Mouse (Mus musculus) embryonic facial prominence, embryonic 15.5 days (tissue): ENCODE results near the gene Gm21833. TPM values are rescaled to one million over a fixed set of nuclear protein-coding genes. Genes with fewer than 3 reads are reported as not detected.
"Not testable (repeated sequence)": the region's sequence is repeated elsewhere in the genome, so short reads cannot be mapped to it uniquely, and the experiment has no call there.

ENCODE experiments used
- ATAC-seq: fragments of 200-750 bp; cut with Nextera tagmentation; 2 replicates; pipeline ENCODE4 v1.8.0; 2017; ENCODE audit warnings: low read depth, moderate TSS enrichment; ENCODE audit not compliant: insufficient number of reproducible peaks, low FRiP score, low TSS enrichment
- H3K27ac ChIP-seq: fragments of 300-500 bp; sonication (generic); replicated peaks from 2 replicates; pipeline ENCODE4 v1.5.1; 2015; ENCODE audit warnings: mild to moderate bottlenecking, inconsistent platforms
- H3K27me3 ChIP-seq: fragments of 300-500 bp; sonication (generic); 2 replicates; pipeline ENCODE4 v1.6.1; 2015; ENCODE audit warnings: inconsistent platforms
- H3K36me3 ChIP-seq: fragments of 300-500 bp; sonication (generic); 2 replicates; pipeline ENCODE4 v1.6.1; 2015; ENCODE audit warnings: mild to moderate bottlenecking, inconsistent platforms
- H3K4me1 ChIP-seq: fragments of 300-500 bp; sonication (generic); 2 replicates; pipeline ENCODE4 v1.6.1; 2015; ENCODE audit warnings: inconsistent platforms
- H3K4me2 ChIP-seq: fragments of 300-500 bp; sonication (generic); replicated peaks from 2 replicates; pipeline ENCODE4 v1.6.1; 2015; ENCODE audit warnings: mild to moderate bottlenecking, inconsistent platforms
- H3K4me3 ChIP-seq: fragments of 300-500 bp; sonication (generic); replicated peaks from 2 replicates; pipeline ENCODE4 v1.5.1; 2015; ENCODE audit warnings: mild to moderate bottlenecking, inconsistent platforms
- H3K9ac ChIP-seq: fragments of 300-500 bp; sonication (generic); 2 replicates; pipeline ENCODE4 v1.6.1; 2015; ENCODE audit warnings: inconsistent platforms
- H3K9me3 ChIP-seq: fragments of 300-500 bp; sonication (generic); replicated peaks from 2 replicates; pipeline ENCODE4 v1.6.1; 2016; ENCODE audit warnings: inconsistent platforms
- WGBS: fragments of 180-500 bp; shearing (Covaris S2); methylation state at CpG from one replicate; pipeline ENCODE4 v1.1.7; 2015; 5-methylcytosine and 5-hydroxymethylcytosine counted together
- polyA plus RNA-seq: library from polyadenylated mRNA; unstranded; fragments of >200 nt; fragmentation: Nextera tagmentation; extraction: Ambion mirVana; gene quantifications from 2 replicates; pipeline ENCODE4 v1.2.1, GENCODE M21; 2015

Gene Gm21833
- polyA plus RNA-seq = not detected in 2 replicates

DNA sequence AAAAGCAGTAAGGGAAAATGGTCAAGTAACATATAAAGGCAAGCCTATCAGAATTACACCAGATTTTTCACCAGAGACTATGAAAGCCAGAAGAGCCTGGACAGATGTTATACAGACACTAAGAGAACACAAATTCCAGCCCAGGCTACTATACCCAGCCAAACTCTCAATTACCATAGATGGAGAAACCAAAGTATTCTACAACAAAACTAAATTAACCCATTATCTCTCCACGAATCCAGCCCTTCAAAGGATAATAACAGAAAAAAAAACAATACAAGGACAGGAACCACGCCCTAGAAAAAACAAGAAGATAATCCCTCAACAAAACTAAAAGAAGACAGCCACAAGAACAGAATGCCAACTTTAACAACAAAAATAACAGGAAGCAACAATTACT, at the start of gene Gm21833:
Gene Gm21833, plus strand, starts transcription at position 301 of the 400 bp plus-strand sequence.
- H3K4me1 ChIP-seq, H3K27me3 ChIP-seq, H3K4me2 ChIP-seq, H3K27ac ChIP-seq, H3K9me3 ChIP-seq, H3K36me3 ChIP-seq, ATAC-seq, H3K4me3 ChIP-seq, H3K9ac ChIP-seq: not testable (repeated sequence)
- 69% methylated on average over 2 of the region's 2 CpGs for WGBS

DNA sequence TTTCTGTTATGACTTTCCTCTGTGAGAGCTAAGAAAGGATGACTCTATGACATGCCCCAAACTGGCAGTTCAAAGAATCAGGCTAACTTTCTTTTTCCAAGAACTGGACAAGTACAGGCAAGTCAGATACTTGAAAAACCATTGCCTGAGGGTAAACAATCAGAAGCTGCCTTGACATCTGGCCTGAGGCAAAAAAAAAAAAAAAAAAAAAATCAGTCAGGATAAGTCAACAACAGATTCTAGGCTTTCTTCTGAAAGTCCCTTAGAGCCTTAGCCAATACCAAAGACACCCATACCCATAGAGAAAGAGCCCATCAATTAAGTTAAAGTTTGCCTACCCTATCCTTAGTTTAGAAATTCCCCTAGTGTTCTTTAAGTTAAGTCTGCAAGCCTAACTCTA, 38.7 kb upstream of the Gm21833 start:
- Histone ChIP-seq H3K9ac (no peak overlapping the region), H3K27me3 (no peaks in the 10 kb centered on the region)
- no peak for ATAC-seq

GRCm38 (mm10) chr16:82796489-82796888, 31.7 kb upstream of the Gm21833 start:
- ATAC-seq = no peak
- H3K4me2 ChIP-seq = no peak overlapping the region
- WGBS = 89% methylated on average over 4 of the region's 4 CpGs

More for the DNA sequence above, 38.7 kb upstream of the Gm21833 start:
- Histone ChIP-seq H3K4me3 (no peak overlapping the region), H3K4me1 (no peaks in the 10 kb centered on the region), H3K4me2 (no peak overlapping the region), H3K27ac (no peak overlapping the region), H3K9me3 (no peaks in the 10 kb centered on the region), H3K36me3 (no peaks in the 10 kb centered on the region)

GRCm38 (mm10) chr16:82815255-82815654, 12.9 kb upstream of the Gm21833 start:
- Histone ChIP-seq H3K4me1 (no peaks in the 10 kb centered on the region), H3K27me3 (no peaks in the 10 kb centered on the region), H3K27ac (no peak overlapping the region), H3K4me2 (no peak overlapping the region), H3K9ac (no peak overlapping the region), H3K36me3 (no peaks in the 10 kb centered on the region), H3K4me3 (no peak overlapping the region), H3K9me3 (no peaks in the 10 kb centered on the region)
- ATAC-seq = no peak

More at GRCm38 (mm10) chr16:82796489-82796888, 31.7 kb upstream of the Gm21833 start:
- no peaks in the 10 kb centered on the region for H3K4me1 ChIP-seq
- H3K4me3 ChIP-seq = no peak overlapping the region
- no peak overlapping the region for H3K27ac ChIP-seq
- H3K9ac ChIP-seq = no peak overlapping the region
- no peaks in the 10 kb centered on the region for H3K27me3 ChIP-seq
- no peaks in the 10 kb centered on the region for H3K36me3 ChIP-seq
- no peaks in the 10 kb centered on the region for H3K9me3 ChIP-seq

DNA sequence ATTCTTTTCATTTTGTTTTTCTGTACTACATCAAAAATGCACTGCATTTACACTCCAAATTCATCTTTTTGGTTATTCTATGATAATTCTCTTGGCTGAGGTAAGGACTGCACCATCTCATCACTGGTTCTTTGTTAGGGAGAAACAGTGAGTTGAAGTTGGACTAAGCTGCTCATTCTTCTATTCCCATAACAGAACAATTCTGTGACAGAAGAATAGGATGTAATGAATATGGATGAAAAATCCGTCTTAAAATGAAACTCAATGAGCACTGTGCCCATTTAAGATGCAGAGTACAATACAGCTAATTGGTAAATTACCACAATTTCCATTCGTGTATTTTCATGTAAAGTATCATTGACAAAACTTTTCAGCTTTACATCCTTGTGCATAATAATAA, 11.6 kb upstream of the Gm21833 start:
- H3K36me3 ChIP-seq = no peaks in the 10 kb centered on the region
- H3K9me3 ChIP-seq = no peaks in the 10 kb centered on the region
- no peak overlapping the region for H3K9ac ChIP-seq
- H3K27ac ChIP-seq = no peak overlapping the region
- H3K4me2 ChIP-seq = no peak overlapping the region
- no peaks in the 10 kb centered on the region for H3K27me3 ChIP-seq
- H3K4me3 ChIP-seq = no peak overlapping the region
- 60% methylated on average over 2 of the region's 2 CpGs for WGBS
- ATAC-seq = no peak
- H3K4me1 ChIP-seq = no peaks in the 10 kb centered on the region

DNA sequence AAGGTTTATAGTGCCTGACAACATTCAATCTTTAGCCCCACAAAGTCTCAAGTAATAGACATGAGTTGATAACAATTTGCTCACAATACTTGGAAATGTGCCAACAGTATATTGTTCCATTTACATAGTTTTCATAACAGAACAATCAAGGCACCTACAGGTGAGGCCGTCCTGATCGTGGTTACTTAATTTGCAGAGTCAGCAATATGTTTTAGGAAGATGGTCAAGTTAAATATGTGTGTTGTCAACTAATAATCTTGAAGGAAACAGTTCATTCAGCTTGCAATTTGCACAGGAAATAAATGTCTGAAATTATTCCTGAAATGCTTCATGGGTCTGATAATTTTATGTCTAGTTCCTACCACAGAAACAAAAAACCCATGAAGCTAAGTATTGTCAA, 27.6 kb downstream of the Gm21833 start:
- Histone ChIP-seq H3K27ac (no peak overlapping the region), H3K9me3 (no peaks in the 10 kb centered on the region), H3K4me1 (no peaks in the 10 kb centered on the region), H3K9ac (no peak overlapping the region), H3K27me3 (no peaks in the 10 kb centered on the region), H3K36me3 (no peaks in the 10 kb centered on the region), H3K4me3 (no peak overlapping the region), H3K4me2 (no peak overlapping the region)
- no peak for ATAC-seq
- WGBS = 69% methylated on average over 2 of the region's 2 CpGs

- no peak overlapping the region for H3K4me2 ChIP-seq
- H3K9me3 ChIP-seq = no peaks in the 10 kb centered on the region
- 75% methylated on average over 7 of the region's 7 CpGs for WGBS
These were observed 36.4 kb downstream of the Gm21833 start for GRCm38 (mm10) chr16:82864590-82864989.

More at GRCm38 (mm10) chr16:82864590-82864989, 36.4 kb downstream of the Gm21833 start:
- Histone ChIP-seq H3K36me3 (no peaks in the 10 kb centered on the region), H3K27me3 (no peaks in the 10 kb centered on the region), H3K4me1 (no peaks in the 10 kb centered on the region), H3K9ac (no peak overlapping the region), H3K4me3 (no peak overlapping the region), H3K27ac (no peak overlapping the region)
- no peak for ATAC-seq
